Mouse (Mus musculus) ES-E14 (cell line): ENCODE results near the gene Ntm.

Experiments used
- CHD2 ChIP-seq: IDR thresholded peaks from 2 replicates; pipeline ENCODE4 v1.6.1; 2014; ENCODE audit warnings: mild to moderate bottlenecking, low read depth, low read length, inconsistent platforms
- HCFC1 ChIP-seq: IDR thresholded peaks from 2 replicates; pipeline ENCODE4 v1.6.1; 2012; ENCODE audit warnings: low read length, inconsistent platforms, borderline replicate concordance; ENCODE audit not compliant: insufficient read depth
- ZC3H11A ChIP-seq: IDR thresholded peaks from 2 replicates; pipeline ENCODE4 v1.6.1; 2012; ENCODE audit warnings: low read depth, mild to moderate bottlenecking, inconsistent platforms, low read length, borderline replicate concordance

DNA sequence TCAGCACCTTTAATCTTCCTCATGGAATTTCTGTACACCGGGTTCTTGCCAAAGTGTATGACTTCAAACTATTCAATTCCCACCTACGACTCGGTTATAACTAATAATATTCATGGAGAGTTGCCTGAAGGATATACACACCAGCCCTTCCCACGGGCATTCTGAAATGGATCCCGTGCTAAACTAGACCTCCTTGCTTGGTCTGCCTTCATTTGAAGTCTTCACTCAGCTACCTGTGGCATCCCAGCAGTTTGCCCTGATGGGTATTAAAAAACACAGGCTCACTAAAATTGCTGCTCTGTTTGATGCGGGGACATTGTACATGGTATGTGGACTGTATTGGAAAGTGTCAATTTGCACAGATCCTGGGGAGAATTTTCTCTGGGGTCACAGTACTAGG lies 950.4 kb downstream of the Ntm start:
- TF ChIP-seq HCFC1 (no peak), CHD2 (no peak), ZC3H11A (no peak)
